Mouse (Mus musculus) neural tube, embryonic 10.5 days (tissue): ENCODE measurements around the gene Dock4.

Source experiments
- DNase-seq: peaks from one replicate; pipeline ENCODE4 v3.0.0-alpha.2; 2017; ENCODE audit warnings: low spot score; ENCODE audit errors: extremely low spot score

The Dock4 gene

GRCm38 (mm10) chr12:40507823-40508390, 62.2 kb downstream of the Dock4 start:
- DNase-seq: no peak

- DNase-seq: no peak
These were observed 62.7 kb downstream of the Dock4 start for GRCm38 (mm10) chr12:40508416-40508815.

GRCm38 (mm10) chr12:40511643-40512369, 66.1 kb downstream of the Dock4 start:
- DNase-seq: no peak

GRCm38 (mm10) chr12:40512370-40512693, 66.6 kb downstream of the Dock4 start:
- no peak for DNase-seq

- DNase-seq: no peak
These were observed 67.2 kb downstream of the Dock4 start for GRCm38 (mm10) chr12:40512994-40513393.

GRCm38 (mm10) chr12:40514021-40514420, 68.3 kb downstream of the Dock4 start:
- DNase-seq: no peak

- DNase-seq: no peak
These were observed 76.7 kb downstream of the Dock4 start for GRCm38 (mm10) chr12:40522468-40522867.

GRCm38 (mm10) chr12:40523020-40523419, 77.3 kb downstream of the Dock4 start:
- no peak for DNase-seq

GRCm38 (mm10) chr12:40525045-40525444, 79.3 kb downstream of the Dock4 start:
- DNase-seq: no peak

GRCm38 (mm10) chr12:40535655-40536618, 90.2 kb downstream of the Dock4 start:
- no peak for DNase-seq

- no peak for DNase-seq
These were observed 92.1 kb downstream of the Dock4 start for GRCm38 (mm10) chr12:40537826-40538225.

GRCm38 (mm10) chr12:40538318-40538717, 92.6 kb downstream of the Dock4 start:
- no peak for DNase-seq

- DNase-seq: no peak
These were observed 93.0 kb downstream of the Dock4 start for GRCm38 (mm10) chr12:40538780-40539179.

GRCm38 (mm10) chr12:40544273-40544672, 98.5 kb downstream of the Dock4 start:
- DNase-seq: no peak

- DNase-seq: no peak
These were observed 101.1 kb downstream of the Dock4 start for GRCm38 (mm10) chr12:40546827-40547226.

- no peak for DNase-seq
These were observed 105.6 kb downstream of the Dock4 start for GRCm38 (mm10) chr12:40551317-40551716.

- DNase-seq: no peak
These were observed 106.4 kb downstream of the Dock4 start for GRCm38 (mm10) chr12:40552201-40552600.

GRCm38 (mm10) chr12:40553929-40554328, 108.2 kb downstream of the Dock4 start:
- DNase-seq: no peak

- no peak for DNase-seq
These were observed 109.3 kb downstream of the Dock4 start for GRCm38 (mm10) chr12:40554941-40555511.

GRCm38 (mm10) chr12:40558600-40558999, 112.8 kb downstream of the Dock4 start:
- DNase-seq: no peak

GRCm38 (mm10) chr12:40559103-40559502, 113.4 kb downstream of the Dock4 start:
- DNase-seq: no peak

- DNase-seq: no peak
These were observed 118.0 kb downstream of the Dock4 start for GRCm38 (mm10) chr12:40563703-40564102.
